Mouse (Mus musculus) kidney, adult 2 months (tissue): ENCODE measurements at regions not wholly inside any gene's neighbourhood (a gene's known extent, or its start where the extent isn't known, plus 50 kb on each side); places are given as distances from the start of the nearest gene placed in this dataset.

Source experiments
- CTCF ChIP-seq: fragments of 200-500 bp; conservative IDR thresholded peaks from 2 replicates; pipeline ENCODE4 v1.5.1; 2011; ENCODE audit warnings: low read depth, mild to moderate bottlenecking, control low read depth, low read length, moderate library complexity, mixed read lengths; ENCODE audit not compliant: insufficient read depth, insufficient read length
- POLR2A ChIP-seq: fragments of 200-500 bp; IDR thresholded peaks from one replicate; pipeline ENCODE4 v1.6.1; 2011; ENCODE audit warnings: low read depth, low read length, control low read depth

DNA sequence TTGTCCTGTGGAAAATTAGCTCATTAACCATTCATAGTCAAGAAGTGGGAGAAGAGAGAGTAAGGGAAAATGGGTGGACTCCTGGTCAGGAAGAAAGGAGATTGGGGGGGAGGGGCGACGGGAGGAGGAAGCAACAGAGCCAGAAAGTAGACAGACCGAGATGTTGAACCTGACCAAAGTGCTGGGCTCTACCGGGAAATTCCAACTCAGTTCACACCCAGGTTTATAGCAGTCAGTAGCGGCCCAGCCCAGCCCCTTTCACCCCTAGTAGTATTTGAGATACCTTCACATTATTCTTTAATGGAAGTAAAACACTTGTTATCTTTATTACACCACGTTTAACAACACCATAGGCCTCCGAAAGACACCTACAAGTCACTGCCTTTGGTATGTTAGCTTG is 158.2 kb downstream of the Hibadh start:
- TF ChIP-seq POLR2A (no peak), CTCF (no peak)
